Mouse (Mus musculus) left cerebral cortex, postnatal 10 days (tissue): Measurements from ENCODE around the gene Wnt10a. TPM values are rescaled to one million over a fixed set of nuclear protein-coding genes. Genes with fewer than 3 reads are reported as not detected.
A peak's percentile ranks its signal among the peaks of the same experiment; 100 is the strongest.

Experiments
- DNase-seq, 2 experiments: peaks; one replicate each; pipeline ENCODE4 v3.0.0; 2021 to 2022; ENCODE audit warnings: low spot score in 2 of 2, mixed read lengths in 1 of 2; ENCODE audit errors: extremely low spot score in 1 of 2
- intact Hi-C: fragments of 180-260 bp; cut with DNase I; formaldehyde crosslinking; loops from one replicate; pipeline ENCODE4 v1.15.1; 2025
- total RNA-seq, 2 experiments: library from RNA; stranded (reverse); gene quantifications; 2 replicates each; pipeline ENCODE4 v1.2.3; 2021

Wnt10a gene
- total RNA-seq, 2 experiments from 2014 or later, result 0.87 to 1.1 TPM

GRCm38 (mm10) chr1:74778934-74779486 lies 12.3 kb upstream of the Wnt10a start:
- intact Hi-C loops, result no loop called here

GRCm38 (mm10) chr1:74782045-74782444 lies 9.3 kb upstream of the Wnt10a start:
- DNase-seq, result no peak
- intact Hi-C loops, result no loop called here

More at GRCm38 (mm10) chr1:74778934-74779486, 12.3 kb upstream of the Wnt10a start:
- no peak for DNase-seq

DNA sequence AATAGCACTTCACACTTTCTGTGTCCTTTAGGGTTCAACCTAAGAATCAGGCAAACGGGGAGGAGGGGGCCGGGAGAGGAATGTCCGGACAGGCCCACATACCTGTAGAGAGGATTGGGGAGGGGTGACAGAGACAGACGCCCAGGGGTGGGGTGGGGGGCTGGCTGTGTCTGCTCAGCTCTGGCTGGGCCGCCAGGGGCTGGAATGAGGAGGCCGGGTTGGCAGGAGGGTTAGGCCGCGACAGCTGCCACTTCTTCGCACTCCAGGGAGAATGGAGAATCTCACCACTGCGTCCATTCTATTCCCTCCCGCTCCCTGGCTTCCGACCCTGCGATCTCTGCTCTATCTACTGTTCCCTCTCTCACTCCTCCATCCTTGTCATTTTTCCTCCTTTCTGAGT lies 7.8 kb upstream of the Wnt10a start:
- intact Hi-C loops, result no loop called here
- DNase-seq, result no peak

DNA sequence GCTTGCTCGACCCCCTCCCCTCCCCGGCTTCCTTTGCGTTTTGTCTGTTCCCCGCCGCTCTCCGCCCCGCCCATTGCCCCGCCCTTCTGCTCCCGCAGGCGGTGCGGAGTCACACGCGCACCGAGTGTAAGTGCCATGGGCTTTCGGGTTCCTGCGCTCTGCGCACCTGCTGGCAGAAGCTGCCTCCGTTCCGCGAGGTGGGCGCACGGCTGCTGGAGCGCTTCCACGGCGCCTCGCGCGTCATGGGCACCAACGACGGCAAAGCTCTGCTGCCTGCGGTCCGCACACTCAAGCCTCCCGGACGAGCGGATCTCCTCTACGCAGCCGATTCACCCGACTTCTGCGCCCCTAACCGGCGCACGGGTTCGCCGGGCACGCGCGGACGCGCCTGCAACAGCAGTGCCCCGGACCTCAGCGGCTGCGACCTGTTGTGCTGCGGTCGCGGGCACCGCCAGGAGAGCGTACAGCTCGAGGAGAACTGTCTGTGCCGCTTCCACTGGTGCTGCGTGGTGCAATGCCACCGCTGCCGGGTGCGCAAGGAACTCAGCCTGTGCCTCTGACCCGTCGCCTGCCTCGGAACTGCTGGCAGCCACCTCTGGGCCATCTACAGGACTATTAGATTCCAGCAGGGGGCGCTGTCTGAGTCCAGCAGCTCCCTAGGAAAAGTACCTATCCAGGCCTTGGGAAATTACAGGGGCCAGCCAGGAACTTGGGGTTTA lies 7.1 kb upstream of the Wnt10a start:
- peak in 1 of 2 experiments; percentile 74 for DNase-seq
- intact Hi-C loops, result no loop called here

GRCm38 (mm10) chr1:74787846-74788245 lies 3.5 kb upstream of the Wnt10a start:
- intact Hi-C loops, result loop anchor here (2.0 kb wide), 1 partner anchor 19 kb away; no protein-coding TSS in a partner anchor
- peak; percentile 80 to 82 for DNase-seq

DNA sequence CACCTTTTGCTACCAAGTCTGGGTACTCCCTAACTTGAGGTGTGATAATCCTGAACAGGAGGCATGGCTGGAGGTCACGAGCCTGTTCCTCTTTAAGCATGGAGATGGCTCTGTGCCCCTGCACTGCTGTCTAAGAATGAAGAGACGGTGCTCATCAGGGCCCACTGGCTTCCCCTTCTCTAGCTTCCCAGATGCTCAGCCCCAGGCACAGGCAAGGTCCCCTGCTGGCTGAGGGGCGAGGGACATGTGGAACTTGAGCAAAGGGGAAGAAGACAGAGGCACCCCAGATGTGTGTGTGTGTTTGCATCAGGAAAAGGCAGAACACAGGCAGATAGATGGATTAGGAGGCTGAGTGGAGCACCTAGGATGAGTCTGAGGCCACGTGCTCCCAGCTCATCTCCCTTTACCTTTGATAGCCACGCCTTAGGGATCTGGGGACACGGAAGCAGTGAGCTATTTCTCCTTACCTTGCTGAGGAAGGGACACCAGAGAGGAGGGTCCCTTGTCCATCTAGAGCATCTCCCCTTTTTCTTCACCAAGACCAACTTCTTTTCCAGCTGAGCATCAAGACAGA lies 2.6 kb upstream of the Wnt10a start:
- DNase-seq, result no peak
- intact Hi-C loops, result loop anchor here (2.0 kb wide), 1 partner anchor 18 kb away; no protein-coding TSS in a partner anchor

- intact Hi-C loops, result no loop called here
- no peak for DNase-seq
These were observed 1.2 kb upstream of the Wnt10a start for GRCm38 (mm10) chr1:74790095-74790494.

GRCm38 (mm10) chr1:74792831-74793660 lies 1.7 kb downstream of the Wnt10a start:
- DNase-seq, result peak in 1 of 2 experiments; percentile 12
- intact Hi-C loops, result no loop called here

- intact Hi-C loops, result no loop called here
These were observed 3.3 kb downstream of the Wnt10a start for GRCm38 (mm10) chr1:74794487-74795144.

DNA sequence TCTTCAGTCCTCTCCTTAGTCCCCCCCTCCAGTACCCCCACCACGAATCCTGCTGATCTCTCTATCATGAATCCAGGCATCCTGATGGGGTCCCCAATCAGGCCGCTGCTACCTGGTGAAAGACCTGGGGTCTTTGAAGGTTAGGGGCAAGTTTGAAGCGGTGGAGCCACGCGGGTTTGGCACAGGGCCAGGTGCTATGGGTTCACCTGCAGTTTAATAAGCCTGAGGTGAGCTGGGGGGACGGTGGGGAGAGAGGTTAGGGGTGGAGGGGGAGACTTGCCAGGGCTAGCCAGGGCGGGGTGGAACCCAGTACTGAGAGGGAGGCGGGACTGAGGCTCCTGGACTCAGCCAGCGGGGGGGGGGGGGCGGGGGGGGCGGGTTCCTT lies 3.8 kb downstream of the Wnt10a start:
- DNase-seq, result no peak
- intact Hi-C loops, result no loop called here

More at GRCm38 (mm10) chr1:74794487-74795144, 3.3 kb downstream of the Wnt10a start:
- DNase-seq, result no peak

- DNase-seq, result peak in 1 of 2 experiments; percentile 73
- intact Hi-C loops, result no loop called here
These were observed 6.1 kb downstream of the Wnt10a start for GRCm38 (mm10) chr1:74797459-74797858.

- no peak for DNase-seq
- intact Hi-C loops, result no loop called here
These were observed 9.1 kb downstream of the Wnt10a start for GRCm38 (mm10) chr1:74800424-74800888.

DNA sequence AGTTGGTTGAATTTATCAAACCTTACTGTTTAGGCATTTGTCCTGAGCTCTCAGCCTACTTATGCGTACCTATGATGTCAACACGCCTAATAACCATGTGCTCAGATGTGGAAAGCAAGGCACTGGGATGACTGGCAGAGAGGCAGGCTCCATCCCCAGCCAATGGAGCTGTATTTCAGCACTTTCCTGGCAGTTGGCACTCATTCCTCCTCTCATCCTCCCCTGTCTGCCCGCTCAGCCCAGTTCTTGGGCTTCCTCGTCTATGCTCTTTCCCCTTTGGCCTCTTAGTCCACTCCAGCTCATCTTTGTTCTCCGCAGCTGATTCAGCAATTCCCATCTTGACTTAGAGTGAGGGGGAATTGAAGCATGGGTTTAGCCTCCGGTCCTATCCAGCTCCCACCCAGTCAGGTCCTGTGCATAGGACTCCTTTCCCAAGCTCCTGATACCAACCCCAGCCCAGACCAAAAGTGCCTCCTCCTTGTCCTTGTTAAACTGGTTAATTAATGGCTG lies 10.4 kb downstream of the Wnt10a start:
- no peak for DNase-seq
- intact Hi-C loops, result no loop called here

DNA sequence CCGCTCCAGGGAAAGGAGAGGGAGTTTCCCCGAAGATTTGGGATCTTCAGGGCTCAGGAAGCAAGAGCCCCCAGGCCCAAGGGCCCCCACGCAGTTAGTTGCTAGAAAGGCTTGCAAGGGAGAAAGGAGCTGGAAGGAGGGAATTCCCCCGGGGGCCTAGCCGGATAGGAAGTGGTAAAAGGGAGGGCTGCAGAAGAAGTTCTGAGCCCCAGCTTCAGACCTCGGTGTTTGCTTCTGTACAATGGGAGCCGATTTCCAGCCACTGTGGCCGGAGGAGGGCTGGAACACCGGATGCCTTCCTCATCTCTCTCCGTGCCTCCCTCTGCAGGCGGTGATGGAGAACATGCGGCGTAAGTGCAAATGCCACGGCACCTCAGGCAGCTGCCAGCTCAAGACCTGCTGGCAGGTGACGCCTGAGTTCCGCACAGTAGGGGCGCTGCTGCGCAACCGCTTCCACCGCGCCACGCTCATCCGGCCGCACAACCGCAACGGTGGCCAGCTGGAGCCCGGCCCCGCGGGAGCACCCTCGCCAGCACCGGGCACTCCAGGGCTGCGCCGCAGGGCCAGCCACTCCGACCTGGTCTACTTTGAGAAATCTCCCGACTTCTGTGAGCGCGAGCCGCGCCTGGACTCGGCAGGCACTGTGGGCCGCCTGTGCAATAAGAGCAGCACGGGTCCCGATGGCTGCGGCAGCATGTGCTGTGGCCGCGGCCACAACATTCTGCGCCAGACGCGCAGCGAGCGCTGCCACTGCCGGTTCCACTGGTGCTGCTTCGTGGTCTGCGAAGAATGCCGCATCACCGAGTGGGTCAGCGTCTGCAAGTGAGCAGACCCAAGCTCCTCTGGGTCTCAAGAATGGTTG lies 11.7 kb downstream of the Wnt10a start:
- peak in 1 of 2 experiments; percentile 75 for DNase-seq
- intact Hi-C loops, result no loop called here

- no peak for DNase-seq
- intact Hi-C loops, result no loop called here
These were observed 13.0 kb downstream of the Wnt10a start for GRCm38 (mm10) chr1:74804211-74804870.

DNA sequence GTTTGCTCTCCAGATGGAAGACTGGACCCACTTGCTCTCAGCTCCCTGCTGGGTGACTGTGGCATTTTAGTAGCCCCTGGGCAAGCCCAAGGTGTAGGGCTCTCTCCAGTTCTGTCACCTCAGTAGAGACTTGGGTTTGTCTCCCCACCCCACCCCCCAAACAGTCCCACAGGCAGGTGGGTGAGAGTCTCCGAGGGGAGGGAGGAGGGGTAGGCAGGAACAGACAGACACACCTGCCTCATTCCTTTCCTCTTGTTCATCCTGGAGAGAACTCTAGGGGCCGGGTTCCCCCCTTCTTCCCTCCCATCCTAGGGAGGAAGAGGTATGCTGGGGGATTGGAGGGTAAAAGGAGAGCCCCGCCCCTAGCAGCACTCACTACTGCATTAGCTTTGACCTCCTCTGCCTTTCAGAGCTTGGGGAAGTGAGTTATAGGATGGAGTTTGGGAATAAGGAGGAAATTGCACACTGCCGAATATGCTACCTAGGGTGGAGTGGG lies 14.1 kb downstream of the Wnt10a start:
- intact Hi-C loops, result no loop called here
- DNase-seq, result no peak

DNA sequence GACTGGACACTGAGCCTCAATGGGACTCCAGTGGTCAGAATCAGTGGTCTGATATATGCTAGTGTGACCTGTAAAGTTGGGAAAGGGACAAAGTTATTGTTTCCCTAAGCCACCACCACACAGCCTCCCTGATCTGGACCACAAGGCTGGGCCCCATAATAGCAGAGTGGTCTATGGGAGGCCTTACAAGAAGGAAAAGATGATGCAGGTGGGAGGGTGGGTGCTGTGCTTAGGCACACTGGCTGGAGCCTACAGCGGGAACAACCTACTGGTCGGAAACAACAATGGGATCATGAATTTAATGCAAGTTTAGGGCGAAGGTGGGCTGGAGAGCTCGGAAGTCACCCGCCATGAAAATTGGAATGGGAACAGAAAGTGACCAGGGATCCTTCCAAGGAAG lies 14.5 kb downstream of the Wnt10a start:
- intact Hi-C loops, result loop anchor here (2.0 kb wide), 1 partner anchor 17 kb away; no protein-coding TSS in a partner anchor
- DNase-seq, result no peak
